Mouse (Mus musculus) heart, postnatal 0 days (tissue): ENCODE data around the gene Gm35315. TPM values are rescaled to one million over a fixed set of nuclear protein-coding genes. Genes with fewer than 3 reads are reported as not detected.

Source experiments
- ATAC-seq: fragments of 200-750 bp; cut with Nextera tagmentation; 2 replicates; pipeline ENCODE4 v1.8.0; 2017; ENCODE audit warnings: low read depth, moderate number of reproducible peaks, moderate library complexity; ENCODE audit not compliant: insufficient read depth
- DNase-seq: peaks from one replicate; pipeline ENCODE4 v3.0.0-alpha.2; 2016; ENCODE audit warnings: low spot score
- H3K27ac ChIP-seq: fragments of 300-500 bp; sonication (generic); 2 replicates; pipeline ENCODE4 v1.5.1; 2014; ENCODE audit warnings: low read depth, mild to moderate bottlenecking
- H3K27me3 ChIP-seq: fragments of 300-500 bp; sonication (generic); 2 replicates; pipeline ENCODE4 v1.6.1; 2014; ENCODE audit warnings: low read length, mixed read lengths; ENCODE audit not compliant: control insufficient read depth, insufficient read depth
- H3K36me3 ChIP-seq: fragments of 300-500 bp; sonication (generic); replicated peaks from 2 replicates; pipeline ENCODE4 v1.6.1; 2014; ENCODE audit warnings: low read length, mixed read lengths; ENCODE audit not compliant: control insufficient read depth, insufficient read depth
- H3K4me1 ChIP-seq: fragments of 300-500 bp; sonication (generic); 2 replicates; pipeline ENCODE4 v1.6.1; 2014; ENCODE audit warnings: antibody characterized with exemption; ENCODE audit not compliant: control insufficient read depth, insufficient read depth
- H3K4me2 ChIP-seq: fragments of 300-500 bp; sonication (generic); 2 replicates; pipeline ENCODE4 v1.6.1; 2014; ENCODE audit warnings: low read depth, mild to moderate bottlenecking, low read length, moderate library complexity
- H3K4me3 ChIP-seq: fragments of 300-500 bp; sonication (generic); 2 replicates; pipeline ENCODE4 v1.5.1; 2014; ENCODE audit warnings: low read depth, low read length
- H3K9ac ChIP-seq: fragments of 300-500 bp; sonication (generic); replicated peaks from 2 replicates; pipeline ENCODE4 v1.6.1; 2014; ENCODE audit warnings: low read depth, low read length, mixed read lengths
- H3K9me3 ChIP-seq: fragments of 300-500 bp; sonication (generic); replicated peaks from 2 replicates; pipeline ENCODE4 v1.6.1; 2016; ENCODE audit warnings: low read length; ENCODE audit not compliant: control insufficient read depth
- CTCF ChIP-seq: IDR thresholded peaks from 2 replicates; pipeline ENCODE4 v1.5.1; 2016; ENCODE audit warnings: antibody characterized with exemption, control low read depth, low read depth
- EP300 ChIP-seq: IDR thresholded peaks from 2 replicates; pipeline ENCODE4 v1.6.1; 2016; ENCODE audit warnings: antibody characterized with exemption, low read depth
- WGBS: fragments of 180-500 bp; shearing (Covaris S2); extraction: QIAGEN DNeasy Blood & Tissue Kit; methylation state at CpG from one replicate; pipeline ENCODE4 v1.1.7; 2014; 5-methylcytosine and 5-hydroxymethylcytosine counted together
- polyA plus RNA-seq: library from polyadenylated mRNA; unstranded; fragments of >200 nt; fragmentation: Nextera tagmentation; extraction: Ambion mirVana; gene quantifications from 2 replicates; pipeline ENCODE4 v1.2.1, GENCODE M21; 2015
- total RNA-seq: library from RNA; depleted of rRNA; stranded (reverse); fragments of >200 nt; gene quantifications from 2 replicates; pipeline ENCODE4 v1.2.3, GENCODE M21; 2014; ENCODE audit warnings: low replicate concordance

The Gm35315 gene
- total and polyA plus RNA-seq, 2 experiments from 2014 or later, result 0.05 to 2.3 TPM

- no peak for ATAC-seq
- H3K9me3 ChIP-seq, result no peaks in the 10 kb centered on the region
- no peak within 1 kb of the TSS for H3K9ac ChIP-seq
- H3K36me3 ChIP-seq, result peaks cover 22% of the 10 kb centered on the region
- TF ChIP-seq EP300, result no peak
- TF ChIP-seq CTCF, result no peak
- H3K4me3 ChIP-seq, result no peak within 1 kb of the TSS
- peaks cover 22% of the 10 kb centered on the region for H3K4me1 ChIP-seq
- DNase-seq, result no peak
- peak within 1 kb of the TSS; percentile 62 for H3K4me2 ChIP-seq
- no peak within 1 kb of the TSS for H3K27ac ChIP-seq
- 0 out of 2 replicates have a peak, but pooled peaks cover 7% of the 10 kb centered on the region for H3K27me3 ChIP-seq
- 8% methylated on average over 25 of the region's 25 CpGs for WGBS
Measured at GRCm38 (mm10) chr5:110099656-110100580, 5.7 kb upstream of the Gm35315 start, which contains the start of gene Plcxd1. Gene Plcxd1, plus strand, starts transcription at chr5:110099969.

- DNase-seq (no peak), ATAC-seq (no peak)
- 0 out of 2 replicates have a peak, but pooled peaks cover 7% of the 10 kb centered on the region for H3K27me3 ChIP-seq
- H3K4me1 ChIP-seq, result peaks cover 25% of the 10 kb centered on the region
- H3K36me3 ChIP-seq, result peaks cover 13% of the 10 kb centered on the region
- WGBS, result 64% methylated on average over 1 of the region's 1 CpGs
- TF ChIP-seq CTCF (no peak), EP300 (no peak)
- H3K4me3 ChIP-seq, result no peak overlapping the region
- H3K9ac ChIP-seq, result no peak overlapping the region
- no peak overlapping the region for H3K4me2 ChIP-seq
- H3K9me3 ChIP-seq, result no peaks in the 10 kb centered on the region
- no peak overlapping the region for H3K27ac ChIP-seq
Measured at GRCm38 (mm10) chr5:110098991-110099477, 4.8 kb upstream of the Gm35315 start.

- WGBS, result 1% methylated on average over 4 of the region's 4 CpGs
- ATAC-seq, result no peak
- Histone ChIP-seq H3K9me3 (no peaks in the 10 kb centered on the region), H3K9ac (no peak overlapping the region; the same call in 1 of the 2 replicates), H3K36me3 (no peaks in the 10 kb centered on the region), H3K4me1 (0 out of 2 replicates have a peak, but pooled peaks cover 4% of the 10 kb centered on the region), H3K4me2 (peak overlapping the region; percentile 61), H3K4me3 (peak overlapping the region; percentile 48), H3K27ac (no peak overlapping the region), H3K27me3 (no peaks in the 10 kb centered on the region)
- no peak for DNase-seq
- no peak for TF ChIP-seq EP300
- no peak for TF ChIP-seq CTCF
Measured at GRCm38 (mm10) chr5:110094847-110095213, 610 bp upstream of the Gm35315 start.

- ATAC-seq, result no peak
- Histone ChIP-seq H3K4me1 (0 out of 2 replicates have a peak, but pooled peaks cover 4% of the 10 kb centered on the region), H3K27me3 (no peaks in the 10 kb centered on the region), H3K9ac (no peak overlapping the region), H3K9me3 (no peaks in the 10 kb centered on the region), H3K4me3 (no peak overlapping the region), H3K27ac (no peak overlapping the region), H3K4me2 (no peak overlapping the region), H3K36me3 (no peaks in the 10 kb centered on the region)
- DNase-seq, result no peak
- no peak for TF ChIP-seq EP300
- no peak for TF ChIP-seq CTCF
- WGBS, result 59% methylated on average over 2 of the region's 2 CpGs
Measured at GRCm38 (mm10) chr5:110091546-110091945, 2.7 kb downstream of the Gm35315 start.

- Histone ChIP-seq H3K9ac (no peak overlapping the region), H3K9me3 (0 out of 2 replicates have a peak, but pooled peaks cover 4% of the 10 kb centered on the region), H3K4me3 (no peak overlapping the region), H3K4me2 (no peak overlapping the region), H3K36me3 (no peaks in the 10 kb centered on the region), H3K27me3 (no peaks in the 10 kb centered on the region), H3K27ac (no peak overlapping the region), H3K4me1 (no peaks in the 10 kb centered on the region)
- no peak for DNase-seq
- no peak for ATAC-seq
- 22% methylated on average over 14 of the region's 14 CpGs for WGBS
- no peak for TF ChIP-seq CTCF
- TF ChIP-seq EP300, result no peak
Measured at GRCm38 (mm10) chr5:110086161-110086866, 7.9 kb downstream of the Gm35315 start.
